Mouse (Mus musculus): Measurements from ENCODE around the gene Ifi35. TPM values are rescaled to one million over a fixed set of nuclear protein-coding genes. Genes with fewer than 3 reads are reported as not detected.

Gene Ifi35
- polyA plus RNA-seq, 1 experiment from 2014 or later: 23.9 TPM

DNA sequence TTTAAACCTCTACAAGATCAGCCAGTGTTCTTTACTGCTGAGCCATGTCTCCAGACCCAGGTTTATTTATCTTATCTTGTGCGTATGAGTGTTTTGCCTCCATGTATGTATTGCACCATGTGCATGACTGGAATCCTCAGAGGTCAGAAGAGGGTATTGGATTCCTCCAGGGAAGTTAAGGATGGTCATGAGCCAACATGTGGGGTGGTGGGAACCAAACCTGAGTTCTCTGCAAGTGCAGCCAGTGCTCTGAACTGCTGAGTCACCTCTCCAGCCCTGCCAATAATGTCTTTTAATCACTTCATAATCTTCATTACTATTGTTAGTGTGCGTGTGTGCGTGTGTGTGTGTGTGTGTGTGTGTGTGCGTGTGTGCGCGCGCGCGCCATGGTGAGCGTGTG lies 3.3 kb downstream of the Ifi35 start:
- 0 out of 2 replicates have a peak overlapping the region, but pooled peaks have one; percentile 3 for H3K27ac ChIP-seq
- H3K4me2 ChIP-seq (replicated peaks): no peak overlapping the region
- H3K27me3 ChIP-seq (replicated peaks): no peaks in the 10 kb centered on the region
- no peaks in the 10 kb centered on the region for H3K9me3 ChIP-seq
- no peaks in the 10 kb centered on the region for H3K36me3 ChIP-seq
- no peak overlapping the region for H3K9ac ChIP-seq
- no peak for ATAC-seq
- H3K4me3 ChIP-seq (replicated peaks): no peak overlapping the region
- no peaks in the 10 kb centered on the region; the same call in 1 of the 2 replicates for H3K4me1 ChIP-seq (replicated peaks)
- 84% methylated on average over 10 of the region's 10 CpGs for WGBS

DNA sequence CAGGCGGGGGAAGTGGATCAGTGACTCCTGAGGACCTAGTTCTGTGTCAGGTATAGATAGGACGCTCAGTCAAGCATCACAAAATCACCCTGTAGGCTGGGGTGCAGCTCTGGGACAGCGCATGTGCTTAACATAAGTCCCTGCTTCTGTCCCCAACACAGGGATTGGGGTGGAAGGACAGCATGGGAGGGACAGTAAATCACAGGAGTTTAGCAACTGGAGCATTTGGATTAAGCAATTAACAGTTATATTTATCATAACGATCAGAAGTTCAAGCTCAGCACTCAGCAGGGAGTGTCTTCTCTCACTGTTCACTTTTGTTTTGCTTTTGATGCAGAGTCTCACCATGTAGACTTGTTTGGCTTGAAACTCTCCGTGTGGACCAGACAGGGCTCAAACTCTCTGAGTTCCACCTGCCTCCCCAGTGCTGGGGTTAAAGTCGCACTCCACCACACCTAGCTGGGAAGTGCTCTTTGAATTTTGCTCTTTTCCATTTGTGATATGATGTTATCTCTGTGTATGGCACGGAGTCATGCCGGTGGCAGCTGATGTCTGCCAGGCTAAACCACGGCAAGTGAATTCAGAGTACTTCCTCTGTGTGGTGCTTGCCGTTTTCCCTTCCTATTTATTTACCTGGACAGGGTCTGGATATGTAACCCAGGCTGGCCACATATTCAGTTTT lies 4.0 kb downstream of the Ifi35 start:
- WGBS: 64% methylated on average over 10 of the region's 10 CpGs
- 0 out of 2 replicates have a peak overlapping the region, but pooled peaks have one; percentile 3 for H3K27ac ChIP-seq
- H3K27me3 ChIP-seq (replicated peaks): no peaks in the 10 kb centered on the region
- H3K4me1 ChIP-seq (replicated peaks): no peaks in the 10 kb centered on the region; the same call in 1 of the 2 replicates
- H3K9ac ChIP-seq: no peak overlapping the region
- 0 out of 2 replicates have a peak overlapping the region, but pooled peaks have one; percentile 0 for H3K4me2 ChIP-seq (replicated peaks)
- H3K36me3 ChIP-seq: no peaks in the 10 kb centered on the region; the same call in 1 of the 2 replicates
- no peak overlapping the region for H3K4me3 ChIP-seq (replicated peaks)
- no peaks in the 10 kb centered on the region for H3K9me3 ChIP-seq
- peak; percentile 39 for ATAC-seq

DNA sequence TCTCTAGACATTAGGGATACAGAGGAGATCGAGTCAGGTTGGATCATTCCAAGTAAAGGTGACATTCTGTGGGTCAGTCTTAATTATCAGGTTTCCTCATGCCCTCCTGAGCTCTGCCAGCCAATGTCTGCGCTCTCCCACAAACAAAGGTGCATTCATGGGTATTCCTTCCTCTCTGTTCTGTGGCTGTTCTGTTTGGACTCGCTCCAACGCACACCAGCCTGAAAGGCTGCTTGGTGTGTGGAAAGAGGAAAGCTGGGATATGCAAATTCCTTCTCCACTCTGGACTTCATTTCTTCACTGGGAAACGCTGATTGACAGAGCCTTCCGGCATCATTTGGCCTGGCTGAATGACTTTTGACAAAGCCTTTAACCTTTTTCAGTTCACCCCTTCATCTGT lies 6.5 kb downstream of the Ifi35 start:
- Histone ChIP-seq H3K27me3 (replicated peaks) (no peaks in the 10 kb centered on the region), H3K9ac (no peak overlapping the region), H3K27ac (no peak overlapping the region), H3K4me2 (replicated peaks) (no peak overlapping the region), H3K36me3 (no peaks in the 10 kb centered on the region; the same call in 1 of the 2 replicates), H3K4me1 (replicated peaks) (peaks cover 8% of the 10 kb centered on the region), H3K9me3 (no peaks in the 10 kb centered on the region), H3K4me3 (replicated peaks) (no peak overlapping the region)
- WGBS: 76% methylated on average over 6 of the region's 6 CpGs
- no peak for ATAC-seq

DNA sequence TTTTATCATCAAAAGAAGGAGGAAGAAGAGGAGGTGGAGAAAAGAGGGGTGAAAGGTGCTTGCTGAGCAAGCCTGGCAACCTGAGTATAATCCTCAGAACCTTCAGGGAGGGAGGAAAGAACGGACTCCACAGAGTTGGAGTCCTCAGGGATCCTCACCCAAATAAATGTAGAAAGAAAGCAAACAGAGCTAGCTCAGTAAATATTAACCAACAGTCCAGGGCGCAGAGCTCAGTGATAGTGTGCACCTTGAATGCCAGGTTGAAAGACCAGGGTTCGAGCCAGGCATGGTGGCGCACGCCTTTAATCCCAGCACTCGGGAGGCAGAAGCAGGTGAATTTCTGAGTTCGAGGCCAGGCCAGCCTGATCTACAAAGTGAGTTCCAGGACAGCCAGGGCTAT lies 7.4 kb downstream of the Ifi35 start:
- Histone ChIP-seq H3K27me3 (replicated peaks) (no peaks in the 10 kb centered on the region), H3K4me1 (replicated peaks) (peaks cover 8% of the 10 kb centered on the region), H3K9me3 (no peaks in the 10 kb centered on the region), H3K4me2 (replicated peaks) (no peak overlapping the region), H3K4me3 (replicated peaks) (no peak overlapping the region), H3K36me3 (peaks cover 3% of the 10 kb centered on the region; the same call in 1 of the 2 replicates), H3K9ac (no peak overlapping the region), H3K27ac (no peak overlapping the region)
- WGBS: 67% methylated on average over 7 of the region's 7 CpGs
- no peak for ATAC-seq

DNA sequence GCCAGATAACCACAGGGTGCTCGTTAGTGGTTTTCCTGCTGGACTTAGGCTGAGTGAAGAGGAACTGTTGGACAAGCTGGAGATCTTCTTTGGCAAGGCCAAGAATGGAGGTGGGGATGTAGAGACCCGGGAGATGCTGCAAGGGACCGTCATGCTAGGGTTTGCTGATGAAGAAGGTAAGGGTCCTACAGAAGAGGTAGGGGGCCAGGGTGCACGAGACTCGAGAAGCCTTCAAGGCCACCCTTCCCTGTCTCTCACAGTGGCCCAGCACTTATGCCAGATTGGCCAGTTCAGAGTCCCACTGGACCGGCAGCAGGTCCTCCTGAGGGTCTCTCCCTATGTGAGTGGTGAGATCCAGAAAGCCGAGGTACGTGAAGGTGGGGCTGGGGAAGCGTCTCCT lies 9.4 kb downstream of the Ifi35 start:
- H3K27me3 ChIP-seq (replicated peaks): no peaks in the 10 kb centered on the region
- H3K4me3 ChIP-seq (replicated peaks): no peak overlapping the region
- no peaks in the 10 kb centered on the region for H3K9me3 ChIP-seq
- peaks cover 8% of the 10 kb centered on the region; the same call in 1 of the 2 replicates for H3K36me3 ChIP-seq
- no peak overlapping the region for H3K4me2 ChIP-seq (replicated peaks)
- no peak overlapping the region for H3K27ac ChIP-seq
- H3K4me1 ChIP-seq (replicated peaks): peaks cover 16% of the 10 kb centered on the region
- WGBS: 92% methylated on average over 9 of the region's 9 CpGs
- H3K9ac ChIP-seq: no peak overlapping the region
- no peak for ATAC-seq

DNA sequence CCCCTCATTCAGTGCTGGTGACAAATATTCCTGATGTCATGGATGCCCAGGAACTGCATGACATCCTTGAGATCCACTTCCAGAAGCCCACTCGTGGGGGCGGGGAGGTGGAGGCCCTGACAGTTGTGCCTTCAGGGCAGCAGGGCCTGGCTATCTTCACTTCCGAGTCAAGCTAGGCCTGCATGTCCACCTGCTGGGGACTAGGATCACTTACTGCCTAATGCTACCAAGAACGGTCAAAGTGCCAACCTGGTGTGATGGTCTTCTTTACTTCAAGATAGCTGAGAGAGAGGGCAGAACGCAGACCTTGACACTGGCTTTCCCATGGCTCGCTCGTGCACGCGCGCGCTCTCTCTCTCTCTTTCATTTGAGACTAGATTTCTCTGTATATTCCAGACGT lies 10.0 kb downstream of the Ifi35 start:
- ATAC-seq: no peak
- Histone ChIP-seq H3K27ac (no peak overlapping the region), H3K27me3 (replicated peaks) (no peaks in the 10 kb centered on the region), H3K4me3 (replicated peaks) (no peak overlapping the region), H3K4me2 (replicated peaks) (no peak overlapping the region), H3K36me3 (peaks cover 8% of the 10 kb centered on the region; the same call in 1 of the 2 replicates), H3K9ac (no peak overlapping the region), H3K9me3 (no peaks in the 10 kb centered on the region), H3K4me1 (replicated peaks) (peaks cover 19% of the 10 kb centered on the region)
- WGBS: 83% methylated on average over 12 of the region's 12 CpGs

DNA sequence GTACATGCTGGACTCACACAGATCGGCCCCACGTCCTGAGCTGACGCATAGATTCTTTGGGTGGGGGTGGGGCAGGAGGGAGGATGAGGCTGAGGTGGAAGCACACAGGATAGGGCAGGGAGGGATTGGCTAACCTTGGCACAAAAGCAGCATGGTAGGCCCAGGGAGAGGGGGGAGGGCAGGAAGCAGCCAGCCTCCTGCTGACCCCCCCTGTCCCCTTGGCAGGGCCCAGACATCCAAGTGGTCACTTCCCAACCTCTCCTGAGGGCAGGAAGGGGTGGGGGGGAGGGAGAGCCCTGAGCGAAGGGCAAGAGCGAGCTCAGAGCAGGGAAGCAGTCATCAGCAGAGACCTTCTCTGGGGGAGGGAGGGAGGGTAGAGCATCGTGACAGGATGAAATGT lies 11.5 kb downstream of the Ifi35 start:
- Histone ChIP-seq H3K27me3 (replicated peaks) (no peaks in the 10 kb centered on the region), H3K4me3 (replicated peaks) (no peak overlapping the region), H3K4me1 (replicated peaks) (peaks cover 28% of the 10 kb centered on the region), H3K36me3 (peaks cover 8% of the 10 kb centered on the region; the same call in 1 of the 2 replicates), H3K9ac (no peak overlapping the region), H3K9me3 (no peaks in the 10 kb centered on the region), H3K4me2 (replicated peaks) (no peak overlapping the region), H3K27ac (no peak overlapping the region; the same call in 1 of the 2 replicates)
- 55% methylated on average over 6 of the region's 6 CpGs for WGBS
- ATAC-seq: no peak

DNA sequence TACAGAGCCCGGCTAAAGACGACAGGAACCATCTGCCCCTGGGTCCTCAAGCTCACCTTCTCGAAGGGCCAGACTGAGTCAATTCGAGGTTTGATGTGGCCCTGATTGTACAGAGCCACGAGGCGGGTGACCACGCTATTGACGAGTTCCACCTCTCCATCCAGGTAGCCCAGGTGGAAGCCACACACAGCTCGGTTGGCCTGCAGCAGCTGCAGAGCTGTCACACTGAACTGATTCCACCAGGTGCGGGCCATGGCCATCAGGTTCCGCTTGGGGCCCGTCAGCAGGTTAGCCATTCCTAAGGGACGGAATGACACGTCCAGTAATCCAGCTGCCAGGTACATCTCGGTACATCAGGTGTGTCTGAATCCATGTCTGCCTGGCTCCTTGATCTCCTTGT lies 12.1 kb downstream of the Ifi35 start:
- peaks cover 8% of the 10 kb centered on the region; the same call in 1 of the 2 replicates for H3K36me3 ChIP-seq
- no peak for ATAC-seq
- H3K4me3 ChIP-seq (replicated peaks): no peak overlapping the region
- no peak overlapping the region for H3K4me2 ChIP-seq (replicated peaks)
- H3K9ac ChIP-seq: no peak overlapping the region
- no peak overlapping the region for H3K27ac ChIP-seq
- peaks cover 28% of the 10 kb centered on the region for H3K4me1 ChIP-seq (replicated peaks)
- H3K27me3 ChIP-seq (replicated peaks): no peaks in the 10 kb centered on the region
- WGBS: 82% methylated on average over 15 of the region's 15 CpGs
- no peaks in the 10 kb centered on the region for H3K9me3 ChIP-seq

DNA sequence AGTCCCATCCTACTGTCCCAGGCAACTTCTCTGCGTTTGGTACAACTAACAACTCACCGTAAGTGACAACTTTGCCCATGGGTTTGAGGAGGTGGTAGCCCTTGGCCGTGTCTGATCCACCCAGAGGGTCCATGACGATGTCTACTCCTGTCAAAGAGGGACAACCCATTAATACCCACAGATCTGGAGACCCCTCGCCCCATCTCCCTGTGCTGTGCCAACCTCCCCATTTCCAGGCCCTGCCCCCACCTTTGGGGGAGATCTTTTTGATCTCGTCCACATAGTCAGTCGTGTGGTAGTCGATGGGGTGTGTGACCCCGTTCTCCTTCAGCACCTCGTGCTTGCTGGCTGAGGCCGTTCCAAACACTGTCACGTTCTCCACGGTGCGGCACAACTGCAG lies 13.9 kb downstream of the Ifi35 start:
- Histone ChIP-seq H3K27me3 (replicated peaks) (no peaks in the 10 kb centered on the region), H3K4me3 (replicated peaks) (no peak overlapping the region), H3K4me1 (replicated peaks) (peaks cover 30% of the 10 kb centered on the region), H3K9me3 (no peaks in the 10 kb centered on the region), H3K36me3 (peaks cover 8% of the 10 kb centered on the region; the same call in 1 of the 2 replicates), H3K4me2 (replicated peaks) (no peak overlapping the region; the same call in 1 of the 2 replicates), H3K9ac (no peak overlapping the region), H3K27ac (no peak overlapping the region)
- WGBS: 85% methylated on average over 14 of the region's 14 CpGs
- ATAC-seq: no peak

DNA sequence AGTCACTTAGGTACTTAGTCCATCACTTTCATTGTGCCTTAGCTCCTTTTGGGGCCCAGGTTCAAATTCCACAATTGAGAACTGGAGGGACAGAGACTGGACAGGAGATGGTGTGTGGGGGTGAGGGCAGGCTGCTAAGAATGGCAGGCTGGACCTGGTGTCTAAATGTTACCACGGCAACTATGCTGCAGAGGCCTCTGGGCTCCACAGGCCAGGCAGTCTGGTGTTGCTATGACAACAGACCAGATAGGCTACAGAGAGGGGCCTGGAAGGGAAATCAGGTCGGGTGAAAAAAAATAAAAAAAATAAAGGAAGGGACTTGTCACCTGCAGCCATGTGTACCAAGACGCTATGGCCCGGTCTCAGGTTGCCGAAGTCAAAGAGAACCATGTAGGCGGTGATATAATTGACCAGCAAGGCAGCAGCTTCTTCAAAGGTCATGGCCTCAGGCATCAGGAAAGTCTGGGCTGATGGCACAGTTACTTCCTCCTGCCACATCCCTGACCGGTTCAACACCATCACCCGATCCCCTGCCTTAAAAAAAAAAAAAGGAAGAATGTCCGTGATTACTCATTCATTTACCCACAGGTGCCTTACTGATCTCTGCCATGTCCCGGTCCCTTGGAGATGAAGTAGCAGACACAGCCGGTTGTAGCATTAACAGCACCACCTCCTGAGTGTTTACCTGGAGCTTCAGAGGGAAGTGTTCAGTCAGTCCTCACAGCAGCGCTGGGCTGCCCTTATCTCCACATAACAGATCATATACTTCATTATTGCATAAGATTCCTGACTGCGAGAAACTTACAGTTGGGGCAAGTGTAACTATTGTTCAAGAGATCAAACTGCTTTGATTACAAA lies 14.6 kb downstream of the Ifi35 start:
- Histone ChIP-seq H3K4me2 (replicated peaks) (peak overlapping the region; percentile 93), H3K4me1 (replicated peaks) (peaks cover 33% of the 10 kb centered on the region), H3K27ac (no peak overlapping the region; the same call in 1 of the 2 replicates), H3K27me3 (replicated peaks) (no peaks in the 10 kb centered on the region), H3K36me3 (peaks cover 8% of the 10 kb centered on the region; the same call in 1 of the 2 replicates), H3K9ac (no peak overlapping the region), H3K4me3 (replicated peaks) (no peak overlapping the region), H3K9me3 (no peaks in the 10 kb centered on the region)
- no peak for ATAC-seq
- whole genome bisulfite sequencing: 19% methylated on average over 13 of the region's 13 CpGs

DNA sequence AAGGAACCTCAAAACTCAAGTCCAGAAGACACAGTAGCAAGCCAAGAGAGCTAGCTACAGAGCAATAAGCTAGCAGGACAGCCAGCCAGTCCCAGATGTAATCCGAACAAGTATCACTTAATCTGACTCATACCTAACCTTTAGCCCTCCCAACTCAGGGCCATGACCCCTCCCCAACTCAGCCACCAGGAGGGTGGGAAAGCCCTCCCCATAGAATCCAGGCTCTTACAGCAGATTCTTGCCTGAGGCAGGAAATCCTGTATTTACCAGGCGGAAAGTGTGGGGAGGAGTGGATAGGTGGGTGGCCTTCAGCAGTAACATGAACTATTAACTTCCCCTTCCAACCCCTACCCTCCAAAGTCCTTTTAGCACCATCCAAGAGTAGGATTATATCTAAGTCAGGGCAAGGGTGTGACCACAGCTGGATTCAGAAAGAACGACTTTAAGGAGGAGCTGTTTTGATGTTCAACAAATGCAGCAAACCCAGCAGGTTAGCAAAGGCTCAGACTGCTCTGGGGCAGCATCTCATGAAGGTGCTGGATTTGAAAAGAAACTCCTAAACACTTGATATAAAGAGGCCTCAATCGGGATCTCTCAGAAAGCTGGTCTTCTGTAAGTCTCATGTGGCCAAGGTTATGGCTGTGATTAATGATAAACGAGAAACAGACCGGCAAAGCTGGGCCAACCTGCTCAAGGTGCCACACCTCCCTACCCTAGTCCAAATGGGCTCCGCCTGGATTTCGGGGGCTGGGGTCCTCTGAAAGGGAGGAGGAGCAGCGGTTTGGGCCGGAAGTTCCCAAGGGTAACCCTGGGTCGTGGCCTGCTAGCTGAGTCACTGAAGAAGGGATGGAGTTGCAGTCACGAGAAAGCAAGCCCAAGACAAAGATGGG lies 16.2 kb downstream of the Ifi35 start, which contains the start of gene Rnd2:
Gene Rnd2 (plus strand): TSS at position 789 of the 890 bp plus-strand sequence.
- Histone ChIP-seq H3K27ac (peak within 1 kb of the TSS; percentile 93), H3K36me3 (0 out of 2 replicates have a peak, but pooled peaks cover 8% of the 10 kb centered on the region), H3K4me2 (replicated peaks) (peak within 1 kb of the TSS; percentile 93), H3K27me3 (replicated peaks) (no peaks in the 10 kb centered on the region), H3K4me3 (replicated peaks) (peak within 1 kb of the TSS; percentile 93), H3K4me1 (replicated peaks) (peaks cover 32% of the 10 kb centered on the region), H3K9ac (peak within 1 kb of the TSS; percentile 81), H3K9me3 (no peaks in the 10 kb centered on the region)
- 5% methylated on average over 12 of the region's 12 CpGs for WGBS
- ATAC-seq: peak; percentile 57

Data from intestine, embryonic 15.5 days (tissue).